Mouse (Mus musculus) embryo, embryonic 11 days (tissue): Measurements from ENCODE around the gene Gm20721.

Experiments
- DNase-seq: peaks from one replicate; pipeline ENCODE4 v3.0.0-alpha.2; 2015

Gene Gm20721

GRCm38 (mm10) chr2:174297086-174297571 is 49.4 kb downstream of the Gm20721 start:
- DNase-seq, result peak; percentile 73

- DNase-seq, result peak; percentile 64
Measured at GRCm38 (mm10) chr2:174295900-174296465, 50.5 kb downstream of the Gm20721 start.

GRCm38 (mm10) chr2:174295175-174295899 is 51.2 kb downstream of the Gm20721 start:
- DNase-seq, result peak; percentile 93

- peak; percentile 68 for DNase-seq
Measured at GRCm38 (mm10) chr2:174294457-174294856, 52.1 kb downstream of the Gm20721 start.

- no peak for DNase-seq
Measured at GRCm38 (mm10) chr2:174291662-174292030, 54.9 kb downstream of the Gm20721 start.

- DNase-seq, result no peak
Measured at GRCm38 (mm10) chr2:174291029-174291661, 55.4 kb downstream of the Gm20721 start.

GRCm38 (mm10) chr2:174288673-174289430 is 57.7 kb downstream of the Gm20721 start:
- DNase-seq, result no peak

GRCm38 (mm10) chr2:174287921-174288320 is 58.6 kb downstream of the Gm20721 start:
- DNase-seq, result no peak

GRCm38 (mm10) chr2:174285921-174286470 is 60.5 kb downstream of the Gm20721 start:
- no peak for DNase-seq

- peak; percentile 65 for DNase-seq
Measured at GRCm38 (mm10) chr2:174284807-174285457, 61.6 kb downstream of the Gm20721 start.

GRCm38 (mm10) chr2:174284011-174284410 is 62.5 kb downstream of the Gm20721 start, which contains the start of gene Gnas:
Gnas (plus strand) TSS chr2:174284320.
- DNase-seq, result peak; percentile 83

GRCm38 (mm10) chr2:174283341-174283740 is 63.2 kb downstream of the Gm20721 start:
- DNase-seq, result no peak
